Mouse (Mus musculus): Measurements from ENCODE around the gene Podxl.

GRCm38 (mm10) chr6:31591676-31592075 is 27.9 kb upstream of the Podxl start:
- TF ChIP-seq CTCF (IDR thresholded peaks at IDR 0.05): no peak
- no peak for TF ChIP-seq POLR2A (IDR thresholded peaks at IDR 0.05; ENCODE audit: insufficient read depth, low read depth, low read length)

Measured in heart, adult 2 months (tissue).